Mouse (Mus musculus): ENCODE data around the gene Hist1h3f. TPM values are rescaled to one million over a fixed set of nuclear protein-coding genes. Genes with fewer than 3 reads are reported as not detected.
"Not testable (repeated sequence)": the region's sequence is repeated elsewhere in the genome, so short reads cannot be mapped to it uniquely, and the experiment has no call there.

Hist1h3f gene
- polyA plus RNA-seq, 1 experiment, result 6.3 TPM

- TF ChIP-seq GATA1 (IDR thresholded peaks at IDR 0.05; ENCODE audit: low read length), result peak; percentile 32
Measured at GRCm38 (mm10) chr13:23546694-23547093, 2.8 kb downstream of the Hist1h3f start.

DNA sequence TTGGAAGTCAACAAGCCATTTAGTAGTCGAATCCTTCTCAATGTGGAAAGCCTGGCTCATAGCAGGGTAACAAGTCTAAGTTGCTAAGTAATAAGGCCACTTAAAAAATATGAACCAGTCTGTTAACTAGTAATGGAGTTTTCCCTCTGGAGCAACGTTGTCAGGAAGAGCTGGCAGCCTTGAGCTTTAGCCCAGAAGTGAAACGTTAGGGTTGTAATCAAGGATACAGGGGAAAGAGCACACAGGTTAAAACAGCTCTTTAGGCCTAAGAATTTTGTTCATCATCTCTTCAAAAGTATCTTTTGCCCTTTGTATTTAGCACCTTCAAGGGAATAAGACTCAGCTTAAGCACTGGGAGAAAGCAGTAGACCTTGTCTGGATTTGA, 6.9 kb downstream of the Hist1h3f start:
- no peak for TF ChIP-seq GATA1 (IDR thresholded peaks at IDR 0.05; ENCODE audit: low read length)

- not testable (repeated sequence) for TF ChIP-seq GATA1 (IDR thresholded peaks at IDR 0.05; ENCODE audit: low read length)
Measured at GRCm38 (mm10) chr13:23551146-23551834, 7.4 kb downstream of the Hist1h3f start, which contains the start of gene Hist1h4f. Gene Hist1h4f (minus strand): TSS chr13:23551648.

DNA sequence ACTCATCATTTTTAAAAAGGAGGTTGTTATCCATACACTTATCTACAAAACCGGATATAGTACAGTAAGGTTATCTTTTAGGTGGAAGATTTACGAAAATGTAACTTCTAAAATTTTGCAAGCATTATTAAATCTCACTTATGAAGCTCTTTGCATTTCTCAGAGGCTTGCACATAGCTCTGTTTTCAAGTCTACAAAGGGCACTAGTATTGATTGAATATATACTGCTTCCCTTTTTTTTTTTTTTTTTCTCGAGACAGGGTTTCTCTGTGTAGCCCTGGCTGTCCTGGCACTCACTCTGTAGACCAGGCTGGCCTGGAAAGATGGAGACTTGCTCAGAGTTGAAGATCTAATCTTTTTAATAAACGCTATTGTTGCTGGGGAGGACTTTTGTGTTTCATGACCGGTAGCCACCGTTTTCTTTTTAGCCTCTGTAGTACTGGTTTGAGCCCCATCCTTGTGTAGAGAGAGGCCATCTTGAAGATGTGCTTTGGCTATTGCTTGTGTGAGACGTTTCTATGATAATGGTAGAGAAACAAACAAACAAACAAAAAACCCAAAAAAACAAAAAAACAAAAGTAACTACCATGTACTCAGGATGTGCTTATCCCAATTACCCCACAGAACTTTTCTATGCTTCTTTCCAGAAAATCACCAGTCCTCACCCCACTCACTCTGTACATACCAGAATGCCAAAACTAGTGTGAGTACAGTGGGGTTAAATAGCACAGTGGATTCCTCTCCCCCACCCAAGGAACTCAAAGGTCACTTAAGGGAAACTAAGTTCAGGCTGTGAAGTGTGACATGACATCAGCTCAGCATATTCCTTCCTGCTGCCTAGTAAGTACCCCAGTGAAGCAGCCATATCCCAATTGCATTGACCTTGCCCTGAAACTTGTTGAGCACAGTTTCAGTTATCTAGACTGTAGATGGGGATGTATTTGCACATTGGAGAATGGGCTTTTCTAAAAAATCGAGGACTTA, 8.4 kb downstream of the Hist1h3f start:
- TF ChIP-seq GATA1 (IDR thresholded peaks at IDR 0.05; ENCODE audit: low read length), result no peak

- TF ChIP-seq GATA1 (IDR thresholded peaks at IDR 0.05; ENCODE audit: low read length), result no peak
Measured at GRCm38 (mm10) chr13:23552962-23553361, 9.1 kb downstream of the Hist1h3f start, which contains the start of gene Hist1h1d. Gene Hist1h1d (plus strand): TSS chr13:23553262.

- no peak for TF ChIP-seq GATA1 (IDR thresholded peaks at IDR 0.05; ENCODE audit: low read length)
Measured at GRCm38 (mm10) chr13:23554393-23554792, 10.5 kb downstream of the Hist1h3f start.

GRCm38 (mm10) chr13:23554925-23555838, 11.3 kb downstream of the Hist1h3f start:
- no peak for TF ChIP-seq GATA1 (IDR thresholded peaks at IDR 0.05; ENCODE audit: low read length)

GRCm38 (mm10) chr13:23555839-23556416, 12.1 kb downstream of the Hist1h3f start:
- no peak for TF ChIP-seq GATA1 (IDR thresholded peaks at IDR 0.05; ENCODE audit: low read length)

- TF ChIP-seq GATA1 (IDR thresholded peaks at IDR 0.05; ENCODE audit: low read length), result no peak
Measured at GRCm38 (mm10) chr13:23556906-23557305, 13.1 kb downstream of the Hist1h3f start.

GRCm38 (mm10) chr13:23561883-23562659, 18.2 kb downstream of the Hist1h3f start, which contains the start of gene Hist1h3e:
Gene Hist1h3e (minus strand): TSS chr13:23562369.
- TF ChIP-seq GATA1 (IDR thresholded peaks at IDR 0.05; ENCODE audit: low read length), result not testable (repeated sequence)

- TF ChIP-seq GATA1 (IDR thresholded peaks at IDR 0.05; ENCODE audit: low read length), result no peak
Measured at GRCm38 (mm10) chr13:23562699-23563462, 19.0 kb downstream of the Hist1h3f start.

- TF ChIP-seq GATA1 (IDR thresholded peaks at IDR 0.05; ENCODE audit: low read length), result no peak
Measured at GRCm38 (mm10) chr13:23564482-23564881, 20.6 kb downstream of the Hist1h3f start.

- TF ChIP-seq GATA1 (IDR thresholded peaks at IDR 0.05; ENCODE audit: low read length), result no peak
Measured at GRCm38 (mm10) chr13:23571022-23571503, 27.2 kb downstream of the Hist1h3f start, which contains the start of the genes Hist1h2ae and Hist1h2bg. Gene Hist1h2ae (minus strand): TSS chr13:23571220. Gene Hist1h2bg (plus strand): TSS chr13:23571396.

All from G1E-ER4 (cell line).